In genomic region chr4:82492737-82493136, GRCm38 (mm10) we compare ENCODE assay signal across 13 mouse cellular contexts.
DNase-seq lines count a peak whose midpoint lies in the region; ATAC-seq and TF ChIP-seq lines count a peak whose summit lies in the region.
"Had no signal": no experiment of that assay in that cellular context is flagged by ENCODE, and none has a peak within 500 bp of the region (broad histone marks: within the 10 kb centered on the region; RNA-seq: fewer than 3 reads in every experiment).

No protein-coding gene starts in this region.

- H3K9me3 ChIP-seq in heart, embryonic 13.5 days, result no peaks in the 10 kb centered on the region
- no peaks in the 10 kb centered on the region for H3K9me3 ChIP-seq in heart, embryonic 12.5 days (replicated peaks)
- no peaks in the 10 kb centered on the region for H3K9me3 ChIP-seq in forebrain, postnatal 0 days (ENCODE audit: low read length)
- no peaks in the 10 kb centered on the region for H3K9me3 ChIP-seq in neural tube, embryonic 14.5 days (ENCODE audit: control insufficient read depth, low read length)
- H3K9me3 ChIP-seq: lung, embryonic 15.5 days had no signal

- no peak overlapping the region for H3K4me2 ChIP-seq in heart, embryonic 13.5 days
- no peak overlapping the region for H3K4me2 ChIP-seq in heart, embryonic 12.5 days
- peak overlapping the region; percentile 92 for H3K4me2 ChIP-seq in forebrain, postnatal 0 days (ENCODE audit: low read depth)
- peak overlapping the region; percentile 35 for H3K4me2 ChIP-seq in neural tube, embryonic 14.5 days (ENCODE audit: low read depth, low read length)

- peaks cover 79% of the 10 kb centered on the region for H3K4me1 ChIP-seq in heart, embryonic 13.5 days
- peaks cover 49% of the 10 kb centered on the region for H3K4me1 ChIP-seq in heart, embryonic 12.5 days (replicated peaks)
- peaks cover 16% of the 10 kb centered on the region for H3K4me1 ChIP-seq in forebrain, postnatal 0 days (ENCODE audit: insufficient read depth)
- peaks cover 10% of the 10 kb centered on the region for H3K4me1 ChIP-seq in neural tube, embryonic 14.5 days (ENCODE audit: control insufficient read depth, insufficient read depth, low read length)

- intact Hi-C loops in left cerebral cortex, postnatal 4 days (cut with DNase I), result no loop called here
- intact Hi-C loops in left cerebral cortex, postnatal 14 days (cut with DNase I), result no loop called here

- H3K27me3 ChIP-seq in heart, embryonic 13.5 days (replicated peaks), result no peaks in the 10 kb centered on the region
- H3K27me3 ChIP-seq in heart, embryonic 12.5 days (replicated peaks), result no peaks in the 10 kb centered on the region
- H3K27me3 ChIP-seq in forebrain, postnatal 0 days (ENCODE audit: insufficient read depth, low read length), result no peaks in the 10 kb centered on the region
- no peaks in the 10 kb centered on the region for H3K27me3 ChIP-seq in neural tube, embryonic 14.5 days (ENCODE audit: control insufficient read depth, insufficient read depth, low read length)
- H3K27me3 ChIP-seq: lung, embryonic 15.5 days had no signal

- no peak for ATAC-seq in heart, embryonic 13.5 days (ENCODE audit: extremely low read depth, insufficient number of reproducible peaks, low FRiP score, low TSS enrichment)
- no peak for ATAC-seq in heart, embryonic 12.5 days (ENCODE audit: insufficient number of reproducible peaks, low FRiP score)
- ATAC-seq in forebrain, postnatal 0 days, result no peak
- ATAC-seq in neural tube, embryonic 14.5 days (ENCODE audit: low read depth), result no peak

- no peak overlapping the region for H3K9ac ChIP-seq in heart, embryonic 13.5 days
- no peak overlapping the region for H3K9ac ChIP-seq in heart, embryonic 12.5 days
- no peak overlapping the region for H3K9ac ChIP-seq in forebrain, postnatal 0 days
- no peak overlapping the region for H3K9ac ChIP-seq in neural tube, embryonic 14.5 days (replicated peaks; ENCODE audit: low read depth, low read length)
- H3K9ac ChIP-seq: lung, embryonic 15.5 days had no signal

- TF ChIP-seq CTCF in forebrain, postnatal 0 days (IDR thresholded peaks at IDR 0.05; ENCODE audit: low read depth), result no peak

- no peak overlapping the region for H3K4me3 ChIP-seq in heart, embryonic 13.5 days
- H3K4me3 ChIP-seq in heart, embryonic 12.5 days, result no peak overlapping the region
- peak overlapping the region; percentile 79 for H3K4me3 ChIP-seq in forebrain, postnatal 0 days (ENCODE audit: low read depth, low read length)
- H3K4me3 ChIP-seq in neural tube, embryonic 14.5 days (ENCODE audit: low read depth, low read length), result no peak overlapping the region
- H3K4me3 ChIP-seq: lung, embryonic 15.5 days; myocyte had no signal

- peaks cover 65% of the 10 kb centered on the region for H3K36me3 ChIP-seq in heart, embryonic 13.5 days
- peaks cover 42% of the 10 kb centered on the region for H3K36me3 ChIP-seq in heart, embryonic 12.5 days
- peaks cover 2% of the 10 kb centered on the region; the same call in 1 of the 2 replicates for H3K36me3 ChIP-seq in forebrain, postnatal 0 days (ENCODE audit: insufficient read depth)
- H3K36me3 ChIP-seq in neural tube, embryonic 14.5 days (ENCODE audit: control insufficient read depth, insufficient read depth, low read length), result no peaks in the 10 kb centered on the region

- WGBS in heart, embryonic 13.5 days, result 40% methylated on average over 2 of the region's 2 CpGs
- 52% methylated on average over 2 of the region's 2 CpGs for WGBS in heart, embryonic 12.5 days
- WGBS in forebrain, postnatal 0 days, result 40% methylated on average over 2 of the region's 2 CpGs
- 59% methylated on average over 2 of the region's 2 CpGs for WGBS in neural tube, embryonic 14.5 days

- H3K27ac ChIP-seq in heart, embryonic 13.5 days (replicated peaks), result 0 out of 2 replicates have a peak overlapping the region, but pooled peaks have one; percentile 12
- H3K27ac ChIP-seq in heart, embryonic 12.5 days (ENCODE audit: poor library complexity, severe bottlenecking), result no peak overlapping the region
- H3K27ac ChIP-seq in forebrain, postnatal 0 days (ENCODE audit: low read depth, low read length), result no peak overlapping the region
- H3K27ac ChIP-seq in neural tube, embryonic 14.5 days (ENCODE audit: low read depth, low read length), result peak overlapping the region; percentile 5; the same call in 1 of the 2 replicates
- H3K27ac ChIP-seq: lung, embryonic 15.5 days had no signal

- peak; percentile 50 for DNase-seq in left cerebral cortex, postnatal 4 days
- no peak for DNase-seq in left cerebral cortex, postnatal 14 days (ENCODE audit: low spot score in 2 of 2)
- DNase-seq in forebrain, postnatal 0 days, result no peak
- DNase-seq in ovary, postnatal 14 days (ENCODE audit: low spot score), result no peak
- DNase-seq: cerebellum, adult 11-12 months; kidney, adult 2 months; liver; thymus, adult 18-20 months had no signal

Comparison
In these comparisons a context has a peak if more than half of its experiments do, and no peak if none do; other contexts are left out.
1. H3K27ac ChIP-seq: peak in heart, embryonic 13.5 days (single experiment) and neural tube, embryonic 14.5 days (single experiment); none in heart, embryonic 12.5 days (single experiment) and forebrain, postnatal 0 days (single experiment).
2. H3K4me2 ChIP-seq: peak in forebrain, postnatal 0 days (single experiment) and neural tube, embryonic 14.5 days (single experiment); none in heart, embryonic 13.5 days (single experiment) and heart, embryonic 12.5 days (single experiment).